Mouse (Mus musculus): ENCODE measurements around the gene Epp13. TPM values are rescaled to one million over a fixed set of nuclear protein-coding genes. Genes with fewer than 3 reads are reported as not detected.

Epp13 gene
- polyA plus RNA-seq, 1 experiment, result 40.1 TPM

- H3K9me3 ChIP-seq (replicated peaks; ENCODE audit: control insufficient read depth, insufficient read depth, low read length, poor library complexity, severe bottlenecking), result no peaks in the 10 kb centered on the region
- no peaks in the 10 kb centered on the region for H3K27me3 ChIP-seq (ENCODE audit: control insufficient read depth, insufficient read depth, low read length, poor library complexity, severe bottlenecking)
- no peaks in the 10 kb centered on the region for H3K36me3 ChIP-seq (ENCODE audit: control insufficient read depth, insufficient read depth, low read length, poor library complexity, severe bottlenecking)
- TF ChIP-seq EP300 (IDR thresholded peaks at IDR 0.05; ENCODE audit: insufficient read depth, low read depth, low read length) (no peak), POLR2A (IDR thresholded peaks at IDR 0.05; ENCODE audit: insufficient read depth, low read length) (no peak), CTCF (IDR thresholded peaks at IDR 0.05; ENCODE audit: low read depth, low read length) (no peak)
- peak overlapping the region; percentile 41 for H3K9ac ChIP-seq (ENCODE audit: low read depth, poor library complexity, severe bottlenecking)
- H3K4me3 ChIP-seq (ENCODE audit: low read depth, low read length), result peak overlapping the region; percentile 59
- H3K4me1 ChIP-seq (ENCODE audit: control insufficient read depth, insufficient read depth, low read length), result no peaks in the 10 kb centered on the region
- H3K27ac ChIP-seq (ENCODE audit: insufficient read depth, low read length), result no peak overlapping the region
Measured at GRCm38 (mm10) chr7:6282749-6283148, 30.2 kb downstream of the Epp13 start.

GRCm38 (mm10) chr7:6283451-6284075, 31.1 kb downstream of the Epp13 start:
- Histone ChIP-seq H3K9ac (ENCODE audit: low read depth, poor library complexity, severe bottlenecking) (peak overlapping the region; percentile 41), H3K4me1 (ENCODE audit: control insufficient read depth, insufficient read depth, low read length) (no peaks in the 10 kb centered on the region), H3K27ac (ENCODE audit: insufficient read depth, low read length) (no peak overlapping the region), H3K36me3 (ENCODE audit: control insufficient read depth, insufficient read depth, low read length, poor library complexity, severe bottlenecking) (no peaks in the 10 kb centered on the region), H3K4me3 (ENCODE audit: low read depth, low read length) (peak overlapping the region; percentile 97), H3K9me3 (replicated peaks; ENCODE audit: control insufficient read depth, insufficient read depth, low read length, poor library complexity, severe bottlenecking) (no peaks in the 10 kb centered on the region), H3K27me3 (ENCODE audit: control insufficient read depth, insufficient read depth, low read length, poor library complexity, severe bottlenecking) (no peaks in the 10 kb centered on the region)
- TF ChIP-seq POLR2A (IDR thresholded peaks at IDR 0.05; ENCODE audit: insufficient read depth, low read length) (no peak), CTCF (IDR thresholded peaks at IDR 0.05; ENCODE audit: low read depth, low read length) (peak; percentile 70), EP300 (IDR thresholded peaks at IDR 0.05; ENCODE audit: insufficient read depth, low read depth, low read length) (no peak)

DNA sequence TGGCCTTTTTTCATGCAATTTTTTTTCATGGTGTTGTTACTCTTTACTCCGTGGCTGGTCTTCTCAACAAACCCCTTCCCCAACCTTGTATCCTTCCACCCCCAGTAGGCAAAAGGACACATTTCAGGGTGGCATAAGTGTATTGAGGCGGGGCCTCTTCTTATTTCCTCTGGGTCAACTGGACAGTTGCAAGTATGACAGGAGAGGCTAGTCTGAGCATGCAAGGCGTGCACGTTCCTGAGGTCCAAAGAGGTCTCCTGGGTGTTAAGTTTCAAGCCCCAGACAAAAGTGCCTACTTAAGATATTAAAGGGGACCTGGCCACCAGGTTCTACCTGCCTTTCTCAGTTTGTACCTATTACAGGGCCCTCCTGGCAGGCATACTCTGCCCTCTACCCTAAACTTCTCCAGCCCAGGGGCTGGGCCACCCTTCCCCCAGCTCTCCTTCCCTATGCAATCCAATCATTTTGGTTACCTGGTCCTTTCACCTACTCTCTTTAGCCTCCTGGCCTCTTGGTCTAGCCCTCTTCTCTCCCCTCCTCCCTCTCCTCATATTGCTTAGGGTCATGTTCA, 32.0 kb downstream of the Epp13 start:
- Histone ChIP-seq H3K9ac (ENCODE audit: low read depth, poor library complexity, severe bottlenecking) (no peak overlapping the region), H3K27me3 (ENCODE audit: control insufficient read depth, insufficient read depth, low read length, poor library complexity, severe bottlenecking) (no peaks in the 10 kb centered on the region), H3K4me1 (ENCODE audit: control insufficient read depth, insufficient read depth, low read length) (no peaks in the 10 kb centered on the region), H3K27ac (ENCODE audit: insufficient read depth, low read length) (no peak overlapping the region), H3K4me3 (ENCODE audit: low read depth, low read length) (no peak overlapping the region), H3K9me3 (replicated peaks; ENCODE audit: control insufficient read depth, insufficient read depth, low read length, poor library complexity, severe bottlenecking) (no peaks in the 10 kb centered on the region), H3K36me3 (ENCODE audit: control insufficient read depth, insufficient read depth, low read length, poor library complexity, severe bottlenecking) (no peaks in the 10 kb centered on the region)
- no peak for TF ChIP-seq POLR2A (IDR thresholded peaks at IDR 0.05; ENCODE audit: insufficient read depth, low read length)
- no peak for TF ChIP-seq CTCF (IDR thresholded peaks at IDR 0.05; ENCODE audit: low read depth, low read length)
- TF ChIP-seq EP300 (IDR thresholded peaks at IDR 0.05; ENCODE audit: insufficient read depth, low read depth, low read length), result no peak

- no peak overlapping the region for H3K9ac ChIP-seq (ENCODE audit: low read depth, poor library complexity, severe bottlenecking)
- no peak overlapping the region for H3K4me3 ChIP-seq (ENCODE audit: low read depth, low read length)
- H3K4me1 ChIP-seq (ENCODE audit: control insufficient read depth, insufficient read depth, low read length), result no peaks in the 10 kb centered on the region
- no peaks in the 10 kb centered on the region; the same call in 1 of the 2 replicates for H3K36me3 ChIP-seq (ENCODE audit: control insufficient read depth, insufficient read depth, low read length, poor library complexity, severe bottlenecking)
- H3K27me3 ChIP-seq (ENCODE audit: control insufficient read depth, insufficient read depth, low read length, poor library complexity, severe bottlenecking), result no peaks in the 10 kb centered on the region
- H3K27ac ChIP-seq (ENCODE audit: insufficient read depth, low read length), result no peak overlapping the region
- H3K9me3 ChIP-seq (replicated peaks; ENCODE audit: control insufficient read depth, insufficient read depth, low read length, poor library complexity, severe bottlenecking), result no peaks in the 10 kb centered on the region
- TF ChIP-seq EP300 (IDR thresholded peaks at IDR 0.05; ENCODE audit: insufficient read depth, low read depth, low read length) (no peak), CTCF (IDR thresholded peaks at IDR 0.05; ENCODE audit: low read depth, low read length) (no peak), POLR2A (IDR thresholded peaks at IDR 0.05; ENCODE audit: insufficient read depth, low read length) (no peak)
Measured at GRCm38 (mm10) chr7:6285366-6285765, 32.9 kb downstream of the Epp13 start.

DNA sequence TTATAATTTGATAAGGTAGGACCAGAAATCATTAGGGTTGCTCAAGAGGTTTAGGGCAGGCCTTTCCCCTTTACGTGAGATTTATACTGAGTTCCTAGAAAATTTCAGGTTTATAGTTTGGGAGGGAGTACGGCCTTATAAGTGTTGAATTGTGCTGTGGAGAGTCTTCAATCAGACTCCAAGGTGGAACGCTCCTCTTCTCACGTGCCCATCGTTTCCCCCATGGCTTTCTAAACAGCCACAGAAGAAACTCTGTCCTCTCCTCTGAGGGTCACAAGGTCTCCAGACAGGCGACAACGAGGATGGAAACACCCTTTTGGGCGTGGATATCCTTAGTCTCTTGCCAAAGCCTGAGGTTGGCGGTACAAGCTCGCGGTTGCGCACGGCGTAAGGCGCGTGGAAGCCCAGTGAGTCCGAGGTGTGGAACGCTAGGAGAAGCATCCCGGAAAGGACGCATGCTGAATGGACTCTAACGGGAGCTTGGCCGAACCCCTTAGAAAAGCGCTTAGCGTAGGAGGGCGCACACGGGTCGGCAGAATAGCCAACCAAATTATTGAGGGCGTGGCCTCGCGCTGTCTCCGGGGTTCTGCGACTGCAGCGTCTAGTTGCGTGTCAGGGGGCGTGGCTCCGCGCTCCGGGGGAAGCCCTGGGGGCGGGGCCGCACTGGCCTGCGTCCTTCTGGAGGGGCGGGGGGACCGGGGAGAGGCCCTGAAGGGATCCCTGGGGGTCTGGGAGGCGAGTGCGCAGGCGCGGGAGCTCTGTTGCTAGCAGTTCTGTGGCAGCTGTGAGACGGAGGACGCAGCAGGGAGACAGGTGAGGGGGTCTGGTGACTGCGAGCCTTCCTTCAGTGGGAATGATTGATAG, 33.6 kb downstream of the Epp13 start, which contains the start of gene Zfp667:
Zfp667 (plus strand) TSS at position 738 of the 864 bp plus-strand sequence.
- H3K36me3 ChIP-seq (ENCODE audit: control insufficient read depth, insufficient read depth, low read length, poor library complexity, severe bottlenecking), result no peaks in the 10 kb centered on the region; the same call in 1 of the 2 replicates
- no peaks in the 10 kb centered on the region for H3K4me1 ChIP-seq (ENCODE audit: control insufficient read depth, insufficient read depth, low read length)
- H3K27me3 ChIP-seq (ENCODE audit: control insufficient read depth, insufficient read depth, low read length, poor library complexity, severe bottlenecking), result no peaks in the 10 kb centered on the region
- peak; percentile 72 for TF ChIP-seq POLR2A (IDR thresholded peaks at IDR 0.05; ENCODE audit: insufficient read depth, low read length)
- TF ChIP-seq EP300 (IDR thresholded peaks at IDR 0.05; ENCODE audit: insufficient read depth, low read depth, low read length), result no peak
- peak within 1 kb of the TSS; percentile 54 for H3K9ac ChIP-seq (ENCODE audit: low read depth, poor library complexity, severe bottlenecking)
- no peaks in the 10 kb centered on the region for H3K9me3 ChIP-seq (replicated peaks; ENCODE audit: control insufficient read depth, insufficient read depth, low read length, poor library complexity, severe bottlenecking)
- H3K27ac ChIP-seq (ENCODE audit: insufficient read depth, low read length), result peak within 1 kb of the TSS; percentile 27
- peak within 1 kb of the TSS; percentile 85 for H3K4me3 ChIP-seq (ENCODE audit: low read depth, low read length)
